Mouse (Mus musculus): ENCODE measurements around the gene Slc26a10.
A peak's percentile ranks its signal among the peaks of the same experiment; 100 is the strongest.
"Not testable (repeated sequence)": the region's sequence is repeated elsewhere in the genome, so short reads cannot be mapped to it uniquely, and the experiment has no call there.

Gene Slc26a10

GRCm38 (mm10) chr10:127135118-127135836 is 45.2 kb downstream of the Slc26a10 start:
- no peak for DNase-seq (ENCODE audit: low read depth, low spot score)

GRCm38 (mm10) chr10:127134394-127135035 is 45.9 kb downstream of the Slc26a10 start:
- DNase-seq (ENCODE audit: low read depth, low spot score): not testable (repeated sequence)

GRCm38 (mm10) chr10:127132469-127132868 is 48.0 kb downstream of the Slc26a10 start:
- no peak for DNase-seq (ENCODE audit: low read depth, low spot score)

- no peak for DNase-seq (ENCODE audit: low read depth, low spot score)
Measured at GRCm38 (mm10) chr10:127129431-127129830, 51.0 kb downstream of the Slc26a10 start.

GRCm38 (mm10) chr10:127127711-127128279 is 52.6 kb downstream of the Slc26a10 start:
- no peak for DNase-seq (ENCODE audit: low read depth, low spot score)

GRCm38 (mm10) chr10:127126579-127126978 is 53.9 kb downstream of the Slc26a10 start:
- no peak for DNase-seq (ENCODE audit: low read depth, low spot score)

GRCm38 (mm10) chr10:127125210-127126001 is 55.0 kb downstream of the Slc26a10 start:
- peak; percentile 17 for DNase-seq (ENCODE audit: low read depth, low spot score)

GRCm38 (mm10) chr10:127123436-127123805 is 57.0 kb downstream of the Slc26a10 start:
- DNase-seq (ENCODE audit: low read depth, low spot score): peak; percentile 45

GRCm38 (mm10) chr10:127122784-127123435 is 57.5 kb downstream of the Slc26a10 start:
- peak; percentile 27 for DNase-seq (ENCODE audit: low read depth, low spot score)

- DNase-seq (ENCODE audit: low read depth, low spot score): no peak
Measured at GRCm38 (mm10) chr10:127122018-127122417, 58.4 kb downstream of the Slc26a10 start.
